Mouse (Mus musculus): Measurements from ENCODE around the gene Il18r1.
A peak's percentile ranks its signal among the peaks of the same experiment; 100 is the strongest.

DNA sequence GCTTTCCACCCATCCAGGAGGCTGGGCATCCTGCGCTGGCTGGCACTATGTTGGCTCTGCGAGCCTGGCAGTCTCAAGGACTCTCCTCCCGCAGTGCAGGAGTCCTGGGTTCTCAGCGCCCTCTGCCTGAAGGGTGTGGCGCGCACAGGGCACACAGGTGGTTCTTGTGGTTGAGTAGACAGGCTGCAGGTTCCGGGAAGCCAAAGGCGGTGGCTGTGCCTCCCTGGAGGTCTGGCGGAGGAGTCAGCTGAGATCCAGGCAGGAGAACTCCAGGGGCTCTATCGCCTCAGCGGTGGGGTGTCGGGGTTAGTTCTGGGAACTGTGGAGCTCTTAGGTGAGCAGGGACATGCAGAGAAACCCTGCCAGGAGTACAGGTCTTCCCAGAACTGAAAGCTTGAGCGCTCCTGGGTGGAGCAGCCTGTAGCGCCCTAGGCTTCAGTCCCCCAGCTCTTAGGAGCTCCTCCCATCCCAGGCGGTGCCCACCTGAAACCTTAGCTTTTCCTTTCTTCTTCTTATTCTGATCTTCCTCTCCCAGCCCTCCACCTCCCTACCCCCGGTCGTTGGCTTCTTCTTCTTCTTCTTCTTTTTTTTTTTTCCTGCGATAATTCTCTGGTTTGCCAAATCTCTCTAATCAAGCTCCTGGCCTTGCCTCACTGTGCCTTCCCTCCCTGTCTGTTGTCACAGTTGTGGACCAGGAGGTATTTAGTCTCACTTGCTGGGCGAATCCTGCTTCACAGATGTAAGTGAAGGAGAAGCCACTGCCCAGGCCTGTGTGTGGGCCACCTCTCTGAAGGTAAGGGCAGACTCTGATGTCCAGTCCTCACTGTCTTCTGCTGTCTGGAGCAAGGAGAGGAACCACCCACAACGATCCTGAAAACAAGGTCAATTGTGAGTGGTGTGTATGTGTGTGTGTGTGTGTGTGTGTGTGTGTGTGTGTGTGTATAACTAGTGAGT lies at the start of gene Il18r1:
- TF ChIP-seq POLR2A (IDR thresholded peaks at IDR 0.05; ENCODE audit: control insufficient read depth, extremely low read depth, insufficient read depth, low read length, poor library complexity) (no peak), CTCF (IDR thresholded peaks at IDR 0.05; ENCODE audit: borderline replicate concordance, control insufficient read depth, extremely low read depth, insufficient read depth, low read length, poor library complexity) (peak; percentile 31; the same call in 1 of the 2 replicates)

Measured in thymus, adult 2 months (tissue).